10 mouse cellular contexts compared by ENCODE assay signal in genomic region chr5:23826321-23827004, GRCm38 (mm10). TPM values are rescaled to one million over a fixed set of nuclear protein-coding genes. Genes with fewer than 3 reads are reported as not detected.
DNase-seq lines count a peak whose midpoint lies in the region; ATAC-seq and TF ChIP-seq lines count a peak whose summit lies in the region.
"Had no signal": no experiment of that assay in that cellular context is flagged by ENCODE, and none has a peak within 500 bp of the region (broad histone marks: within the 10 kb centered on the region; RNA-seq: fewer than 3 reads in every experiment).

No protein-coding gene starts in this region.

- no peak overlapping the region for H3K27ac ChIP-seq in midbrain, embryonic 10.5 days (replicated peaks)
- H3K27ac ChIP-seq in midbrain, embryonic 13.5 days: no peak overlapping the region
- no peak overlapping the region for H3K27ac ChIP-seq in limb, embryonic 10.5 days
- H3K27ac ChIP-seq in neural tube, embryonic 11.5 days (ENCODE audit: low read depth, low read length): no peak overlapping the region
- H3K27ac ChIP-seq: heart, embryonic 13.5 days; stomach, embryonic 15.5 days had no signal

- peak; percentile 95 for TF ChIP-seq CTCF in Patski (IDR thresholded peaks at IDR 0.05)

- in situ Hi-C loops in Patski (cut with MboI; ENCODE audit: low pct_unique_long_range_greater_than_20kb): no loop called here

- H3K9me3 ChIP-seq in midbrain, embryonic 10.5 days (replicated peaks): 0 out of 2 replicates have a peak, but pooled peaks cover 4% of the 10 kb centered on the region
- no peaks in the 10 kb centered on the region for H3K9me3 ChIP-seq in midbrain, embryonic 13.5 days
- no peaks in the 10 kb centered on the region for H3K9me3 ChIP-seq in limb, embryonic 10.5 days (replicated peaks)
- H3K9me3 ChIP-seq in neural tube, embryonic 11.5 days (ENCODE audit: control insufficient read depth, low read length): no peaks in the 10 kb centered on the region
- H3K9me3 ChIP-seq: heart, embryonic 13.5 days; stomach, embryonic 15.5 days had no signal

- H3K9ac ChIP-seq in midbrain, embryonic 13.5 days (replicated peaks): no peak overlapping the region
- no peak overlapping the region for H3K9ac ChIP-seq in neural tube, embryonic 11.5 days (ENCODE audit: low read length)
- H3K9ac ChIP-seq: heart, embryonic 13.5 days; stomach, embryonic 15.5 days had no signal

- no peak overlapping the region for H3K4me2 ChIP-seq in midbrain, embryonic 13.5 days (replicated peaks)
- H3K4me2 ChIP-seq in neural tube, embryonic 11.5 days (ENCODE audit: low read depth): no peak overlapping the region
- H3K4me2 ChIP-seq: heart, embryonic 13.5 days; stomach, embryonic 15.5 days had no signal

- POLR2A ChIA-PET in Patski (lab: Charles Lee): interaction anchor here (0.7 kb wide), 1 partner anchor 33 kb away, joined by 4 read pairs; no protein-coding TSS in a partner anchor

- ATAC-seq in midbrain, embryonic 13.5 days: no peak
- ATAC-seq in Patski: peak; percentile 80
- ATAC-seq in granulocyte monocyte progenitor cell, adult 5-6 weeks (replicated peaks; ENCODE audit: poor library complexity, severe bottlenecking): peak; percentile 97
- ATAC-seq in neural tube, embryonic 11.5 days (ENCODE audit: insufficient read depth, low FRiP score, low TSS enrichment): no peak

- CTCF ChIA-PET in Patski (lab: Charles Lee): interaction anchor here (0.8 to 3.2 kb wide), 6 partner anchors 8 to 275 kb away, joined by 3 to 24 read pairs (median 6); partner anchors contain the start of gene Tomm7

- peak; percentile 57 for DNase-seq in midbrain, embryonic 10.5 days (ENCODE audit: low spot score)
- DNase-seq in Patski (ENCODE audit: low read depth, low spot score): peak; percentile 64
- peak; percentile 52 to 63 for DNase-seq in cerebellum, postnatal 4 days (ENCODE audit: low spot score in 2 of 2)
- DNase-seq in limb, embryonic 10.5 days (ENCODE audit: low spot score): peak; percentile 72
- DNase-seq in neural tube, embryonic 11.5 days (ENCODE audit: low spot score): peak; percentile 65
- peak; percentile 64 to 72 for DNase-seq in thymus, postnatal 36 days

- no peaks in the 10 kb centered on the region for H3K36me3 ChIP-seq in midbrain, embryonic 10.5 days
- no peaks in the 10 kb centered on the region for H3K36me3 ChIP-seq in midbrain, embryonic 13.5 days
- H3K36me3 ChIP-seq in limb, embryonic 10.5 days: peaks cover 2% of the 10 kb centered on the region; the same call in 1 of the 2 replicates
- no peaks in the 10 kb centered on the region for H3K36me3 ChIP-seq in neural tube, embryonic 11.5 days (ENCODE audit: control insufficient read depth, insufficient read depth, low read length)
- H3K36me3 ChIP-seq: stomach, embryonic 15.5 days had no signal

- peaks cover 16% of the 10 kb centered on the region for H3K27me3 ChIP-seq in midbrain, embryonic 10.5 days (ENCODE audit: low read depth, poor library complexity, severe bottlenecking)
- peaks cover 19% of the 10 kb centered on the region for H3K27me3 ChIP-seq in midbrain, embryonic 13.5 days
- no peaks in the 10 kb centered on the region for H3K27me3 ChIP-seq in Patski
- H3K27me3 ChIP-seq in limb, embryonic 10.5 days (ENCODE audit: low read depth, poor library complexity, severe bottlenecking): peaks cover 24% of the 10 kb centered on the region
- peaks cover 6% of the 10 kb centered on the region; the same call in 1 of the 2 replicates for H3K27me3 ChIP-seq in neural tube, embryonic 11.5 days (ENCODE audit: control insufficient read depth, insufficient read depth, low read length)

- WGBS in midbrain, embryonic 10.5 days: 39% methylated on average over 11 of the region's 11 CpGs
- WGBS in midbrain, embryonic 13.5 days: 39% methylated on average over 11 of the region's 11 CpGs
- WGBS in limb, embryonic 10.5 days: 40% methylated on average over 11 of the region's 11 CpGs
- 39% methylated on average over 11 of the region's 11 CpGs for WGBS in neural tube, embryonic 11.5 days

- no peak overlapping the region for H3K4me3 ChIP-seq in midbrain, embryonic 10.5 days
- no peak overlapping the region for H3K4me3 ChIP-seq in midbrain, embryonic 13.5 days (replicated peaks)
- no peak overlapping the region for H3K4me3 ChIP-seq in limb, embryonic 10.5 days
- H3K4me3 ChIP-seq in neural tube, embryonic 11.5 days (ENCODE audit: low read depth, low read length): no peak overlapping the region
- H3K4me3 ChIP-seq: heart, embryonic 13.5 days; stomach, embryonic 15.5 days had no signal

- peaks cover 4% of the 10 kb centered on the region for H3K4me1 ChIP-seq in midbrain, embryonic 10.5 days
- H3K4me1 ChIP-seq in midbrain, embryonic 13.5 days (replicated peaks): no peaks in the 10 kb centered on the region
- H3K4me1 ChIP-seq in limb, embryonic 10.5 days: peaks cover 5% of the 10 kb centered on the region
- H3K4me1 ChIP-seq in neural tube, embryonic 11.5 days (ENCODE audit: control insufficient read depth, insufficient read depth, low read length): no peaks in the 10 kb centered on the region
- H3K4me1 ChIP-seq: heart, embryonic 13.5 days had no signal

RNA-seq across cellular contexts. Expression of gene Tomm7, which starts 17.5 kb away (rescaled TPM):
- polyA plus RNA-seq in midbrain, embryonic 10.5 days (2016; fragmentation: Nextera tagmentation; extraction: Ambion mirVana): 119 and 135 TPM in 2 replicates
- polyA plus RNA-seq in midbrain, embryonic 13.5 days (2015; fragmentation: Nextera tagmentation; extraction: Ambion mirVana): 109 and 112 TPM in 2 replicates
- polyA plus RNA-seq in Patski (2021): 97.7 TPM
- 111 and 165 TPM in 2 replicates for total RNA-seq in granulocyte monocyte progenitor cell, adult 5-6 weeks (2014; fragmentation: Nextera tagmentation)
- 317 and 372 TPM in 2 replicates for total RNA-seq in granulocyte monocyte progenitor cell, adult 5-6 weeks (2017)
- 140 and 161 TPM in 2 replicates for polyA plus RNA-seq in limb, embryonic 10.5 days (2016; fragmentation: Nextera tagmentation; extraction: Ambion mirVana)
- polyA plus RNA-seq in neural tube, embryonic 11.5 days (2014; fragmentation: Nextera tagmentation; extraction: Ambion mirVana): 117 and 119 TPM in 2 replicates

RNA-seq across cellular contexts. Expression of gene Rint1, which starts 39.0 kb away (rescaled TPM):
- 32.7 and 36.6 TPM in 2 replicates for polyA plus RNA-seq in midbrain, embryonic 10.5 days (2016; fragmentation: Nextera tagmentation; extraction: Ambion mirVana)
- 35.9 and 40.2 TPM in 2 replicates for polyA plus RNA-seq in midbrain, embryonic 13.5 days (2015; fragmentation: Nextera tagmentation; extraction: Ambion mirVana)
- polyA plus RNA-seq in Patski (2021): 24.7 TPM
- 19.6 and 33.0 TPM in 2 replicates for total RNA-seq in granulocyte monocyte progenitor cell, adult 5-6 weeks (2014; fragmentation: Nextera tagmentation)
- total RNA-seq in granulocyte monocyte progenitor cell, adult 5-6 weeks (2017): 25.0 and 29.1 TPM in 2 replicates
- 33.9 and 41.7 TPM in 2 replicates for polyA plus RNA-seq in limb, embryonic 10.5 days (2016; fragmentation: Nextera tagmentation; extraction: Ambion mirVana)
- 27.1 TPM in 2 replicates for polyA plus RNA-seq in neural tube, embryonic 11.5 days (2014; fragmentation: Nextera tagmentation; extraction: Ambion mirVana)

RNA-seq across cellular contexts. Expression of gene Pus7, which starts 43.0 kb away (rescaled TPM):
- polyA plus RNA-seq in midbrain, embryonic 10.5 days (2016; fragmentation: Nextera tagmentation; extraction: Ambion mirVana): 32.3 and 37.7 TPM in 2 replicates
- polyA plus RNA-seq in midbrain, embryonic 13.5 days (2015; fragmentation: Nextera tagmentation; extraction: Ambion mirVana): 17.3 and 17.5 TPM in 2 replicates
- 41.9 TPM for polyA plus RNA-seq in Patski (2021)
- total RNA-seq in granulocyte monocyte progenitor cell, adult 5-6 weeks (2014; fragmentation: Nextera tagmentation): 44.4 and 45.8 TPM in 2 replicates
- total RNA-seq in granulocyte monocyte progenitor cell, adult 5-6 weeks (2017): 50.5 and 64.7 TPM in 2 replicates
- 41.0 and 49.3 TPM in 2 replicates for polyA plus RNA-seq in limb, embryonic 10.5 days (2016; fragmentation: Nextera tagmentation; extraction: Ambion mirVana)
- 27.6 and 27.7 TPM in 2 replicates for polyA plus RNA-seq in neural tube, embryonic 11.5 days (2014; fragmentation: Nextera tagmentation; extraction: Ambion mirVana)

Comparison
In these comparisons a context has a peak if more than half of its experiments do, and no peak if none do; other contexts are left out.
1. ATAC-seq: peak in Patski (single experiment) and granulocyte monocyte progenitor cell, adult 5-6 weeks (single experiment); none in midbrain, embryonic 13.5 days (single experiment) and neural tube, embryonic 11.5 days (single experiment).
2. Peak in every context shown above with its lines, with median percentiles within 50 percentile points of each other: DNase-seq.